Mouse (Mus musculus): ENCODE data around the gene Piwil1.

DNA sequence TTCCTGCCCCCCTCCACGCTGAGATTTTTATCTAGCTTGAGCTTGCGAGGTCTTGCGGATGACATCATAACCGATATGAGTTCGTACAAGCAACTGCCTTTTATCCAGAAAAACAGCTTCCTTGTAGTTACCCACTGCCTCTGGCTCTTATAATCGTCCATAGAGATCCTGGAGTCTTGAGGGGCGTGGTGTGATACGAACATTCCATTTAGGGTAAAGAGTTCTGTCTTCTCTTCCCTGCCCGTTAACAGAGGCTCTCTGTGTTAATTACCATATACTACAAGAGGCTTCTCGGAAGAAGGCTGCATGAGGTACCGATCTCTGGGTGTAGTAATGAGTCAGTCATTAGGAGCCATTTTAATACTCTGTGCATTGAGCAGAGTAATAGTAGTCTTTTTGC lies 1.6 kb upstream of the Piwil1 start:
- TF ChIP-seq POLR2AphosphoS2 (IDR thresholded peaks at IDR 0.05; ENCODE audit: low read length): no peak
- no peak for TF ChIP-seq POLR2AphosphoS5 (IDR thresholded peaks at IDR 0.05; ENCODE audit: borderline replicate concordance, low read depth, low read length)
- TF ChIP-seq CTCF (IDR thresholded peaks at IDR 0.05 in 2 of 3, conservative IDR thresholded peaks at IDR 0.05 in 1 of 3; ENCODE audit: control insufficient read depth in 1 of 3, insufficient read depth in 1 of 3, low read depth in 2 of 3, low read length in 3 of 3, poor library complexity in 1 of 3, severe bottlenecking in 1 of 3): no peak
- no peak for TF ChIP-seq UBTF (IDR thresholded peaks at IDR 0.05; ENCODE audit: borderline replicate concordance, insufficient read depth, low read depth, low read length)
- no peak for TF ChIP-seq ZKSCAN1 (IDR thresholded peaks at IDR 0.05; ENCODE audit: low read depth, low read length)
- TF ChIP-seq GATA1 (IDR thresholded peaks at IDR 0.05; ENCODE audit: low read depth, low read length): no peak
- no peak for TF ChIP-seq CHD2 (IDR thresholded peaks at IDR 0.05; ENCODE audit: low read length)
- TF ChIP-seq MAX (IDR thresholded peaks at IDR 0.05; ENCODE audit: low read length): no peak
- TF ChIP-seq POLR2A (IDR thresholded peaks at IDR 0.05; ENCODE audit: control insufficient read depth in 1 of 2, insufficient read depth in 1 of 2, low read depth in 1 of 2, low read length in 2 of 2, poor library complexity in 1 of 2): no peak
- TF ChIP-seq EP300 (IDR thresholded peaks at IDR 0.05; ENCODE audit: low read depth in 1 of 2, low read length in 2 of 2): no peak
- TF ChIP-seq ELF1 (IDR thresholded peaks at IDR 0.05; ENCODE audit: low read depth, low read length): no peak
